Mouse (Mus musculus) cerebellum, adult 2 months (tissue): ENCODE results near the gene Pafah2. TPM values are rescaled to one million over a fixed set of nuclear protein-coding genes. Genes with fewer than 3 reads are reported as not detected.

Source experiments
- DNase-seq, 2 experiments: peaks; one replicate each; pipeline ENCODE4 v3.0.0; 2021
- H3K27ac ChIP-seq: fragments of 200-500 bp; 2 replicates; pipeline ENCODE4 v1.5.1; 2012; ENCODE audit warnings: low read length, control low read depth, inconsistent platforms; ENCODE audit not compliant: insufficient read depth
- H3K27me3 ChIP-seq: fragments of 200-500 bp; 2 replicates; pipeline ENCODE4 v1.6.1; 2012; ENCODE audit warnings: inconsistent platforms, mild to moderate bottlenecking, low read length, moderate library complexity; ENCODE audit not compliant: control insufficient read depth, insufficient read depth
- H3K4me1 ChIP-seq: fragments of 200-500 bp; 2 replicates; pipeline ENCODE4 v1.6.1; 2011; ENCODE audit warnings: low read length; ENCODE audit not compliant: control insufficient read depth, insufficient read depth
- H3K4me3 ChIP-seq: fragments of 200-500 bp; replicated peaks from 2 replicates; pipeline ENCODE3; 2011; ENCODE audit warnings: mild to moderate bottlenecking, low read depth, low read length, control low read depth; ENCODE audit not compliant: insufficient read depth
- CTCF ChIP-seq: fragments of 200-500 bp; IDR thresholded peaks from 2 replicates; pipeline ENCODE4 v1.5.1; 2011; ENCODE audit warnings: low read depth, mild to moderate bottlenecking, control low read depth, low read length, moderate library complexity, borderline replicate concordance; ENCODE audit not compliant: insufficient read depth
- POLR2A ChIP-seq: fragments of 200-500 bp; IDR thresholded peaks from 2 replicates; pipeline ENCODE4 v1.6.1; 2011; ENCODE audit warnings: low read length, control low read depth, borderline replicate concordance; ENCODE audit not compliant: insufficient read depth
- whole genome bisulfite sequencing: fragments of 180-500 bp; shearing (Covaris S2); methylation state at CpG from one replicate; pipeline ENCODE4 v1.1.7; 2018; 5-methylcytosine and 5-hydroxymethylcytosine counted together
- polyA plus RNA-seq: library from polyadenylated mRNA; depleted of rRNA; stranded (reverse); fragments of >200 nt; gene quantifications from 2 replicates; pipeline ENCODE4 v1.2.3, GENCODE M21; 2012

The Pafah2 gene
- polyA plus RNA-seq, 1 experiment, result 8.9 TPM

DNA sequence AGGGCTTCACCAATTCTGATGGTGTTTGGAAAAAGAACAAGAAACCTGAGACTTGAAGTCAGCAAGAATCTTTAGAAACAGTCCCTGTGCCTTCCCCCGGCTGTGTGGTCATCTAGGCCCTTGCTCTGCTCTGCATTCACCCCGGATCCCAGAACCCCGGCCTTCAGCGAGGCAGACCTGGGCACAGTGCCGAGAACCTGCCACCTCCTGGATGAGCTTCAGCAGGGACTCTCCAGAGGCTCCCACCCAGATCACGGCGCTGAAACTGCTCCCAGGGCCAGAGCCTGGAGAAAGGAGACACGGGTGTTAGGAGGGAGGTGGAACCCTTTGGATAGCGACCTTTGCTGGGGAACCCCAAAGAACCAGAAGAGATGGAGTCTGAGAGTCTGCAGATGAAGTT lies 34.0 kb upstream of the Pafah2 start:
- Histone ChIP-seq H3K4me1 (peaks cover 5% of the 10 kb centered on the region; the same call in 1 of the 2 replicates), H3K27ac (no peak overlapping the region), H3K4me3 (no peak overlapping the region), H3K27me3 (no peaks in the 10 kb centered on the region)
- WGBS, result 34% methylated on average over 9 of the region's 9 CpGs
- DNase-seq, result no peak
- TF ChIP-seq CTCF, result no peak
- no peak for TF ChIP-seq POLR2A

- 20% methylated on average over 9 of the region's 9 CpGs for WGBS
- no peak for DNase-seq
- H3K27ac ChIP-seq, result no peak overlapping the region
- no peak overlapping the region for H3K4me3 ChIP-seq
- H3K4me1 ChIP-seq, result no peaks in the 10 kb centered on the region
- H3K27me3 ChIP-seq, result no peaks in the 10 kb centered on the region
- TF ChIP-seq CTCF (no peak), POLR2A (no peak)
Observed at GRCm38 (mm10) chr4:134362586-134362985, 33.5 kb upstream of the Pafah2 start.

DNA sequence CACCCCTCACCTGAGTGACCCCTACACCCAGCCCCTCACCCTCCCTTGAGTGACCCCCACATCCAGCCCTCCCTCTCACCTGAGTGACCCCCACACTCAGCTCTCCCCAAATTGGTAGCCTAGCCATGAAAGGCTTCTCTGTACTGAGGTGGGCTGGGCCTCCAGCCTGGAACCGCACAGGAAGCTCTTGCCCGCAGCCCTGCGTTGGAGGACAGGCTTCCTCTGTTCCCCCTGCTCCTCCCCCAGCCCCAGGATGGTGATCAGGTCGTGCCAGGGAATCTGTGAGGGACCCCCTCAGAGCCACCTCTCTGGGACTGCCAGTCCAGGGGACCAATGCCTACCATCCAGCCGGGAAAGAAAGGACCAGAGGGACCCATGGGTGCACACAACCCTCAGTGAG lies 30.8 kb upstream of the Pafah2 start:
- TF ChIP-seq POLR2A, result no peak
- no peak for TF ChIP-seq CTCF
- DNase-seq, result no peak
- Histone ChIP-seq H3K27ac (no peak overlapping the region), H3K4me1 (no peaks in the 10 kb centered on the region), H3K4me3 (no peak overlapping the region), H3K27me3 (no peaks in the 10 kb centered on the region)
- WGBS, result 41% methylated on average over 5 of the region's 5 CpGs

- peak in 1 of 2 experiments; percentile 30 for DNase-seq
- 4% methylated on average over 18 of the region's 18 CpGs for WGBS
- TF ChIP-seq POLR2A, result no peak
- no peak for TF ChIP-seq CTCF
- Histone ChIP-seq H3K4me3 (peak overlapping the region; percentile 66), H3K27ac (no peak overlapping the region), H3K27me3 (no peaks in the 10 kb centered on the region), H3K4me1 (peaks cover 5% of the 10 kb centered on the region; the same call in 1 of the 2 replicates)
Observed at GRCm38 (mm10) chr4:134370649-134371221, 25.4 kb upstream of the Pafah2 start.

DNA sequence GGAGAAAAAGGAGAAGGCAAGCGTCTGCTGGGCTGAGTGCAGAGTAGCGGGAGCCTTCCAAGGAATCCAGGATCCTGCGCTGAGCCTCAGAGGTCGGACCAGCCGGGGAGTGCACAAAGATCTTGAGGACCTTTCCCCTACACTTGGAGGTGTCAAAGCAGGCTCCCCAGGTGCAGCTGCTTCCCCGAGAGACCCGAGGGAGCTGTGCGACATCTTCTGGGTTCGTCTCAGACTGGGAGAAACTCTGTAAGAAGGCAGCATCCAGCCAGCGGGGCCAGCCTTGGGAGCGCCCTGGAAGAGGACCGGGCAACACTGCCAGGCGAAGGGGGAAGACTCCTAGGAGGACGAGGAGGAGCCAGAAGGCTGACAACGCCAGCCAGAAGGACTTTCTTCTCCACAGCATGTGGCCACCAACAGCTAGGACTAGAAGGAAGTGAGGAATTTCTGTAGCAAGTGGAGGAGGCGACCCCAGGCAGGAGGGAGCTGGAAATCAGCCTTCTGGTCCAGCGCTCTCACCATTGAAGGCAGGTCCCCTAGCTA lies 24.7 kb upstream of the Pafah2 start:
- no peaks in the 10 kb centered on the region for H3K27me3 ChIP-seq
- peak overlapping the region; percentile 66 for H3K4me3 ChIP-seq
- H3K4me1 ChIP-seq, result peaks cover 5% of the 10 kb centered on the region; the same call in 1 of the 2 replicates
- TF ChIP-seq CTCF (no peak), POLR2A (no peak)
- DNase-seq, result peak; percentile 33 to 54
- 0% methylated on average over 17 of the region's 17 CpGs for WGBS
- no peak overlapping the region for H3K27ac ChIP-seq

GRCm38 (mm10) chr4:134372294-134372747 lies 23.8 kb upstream of the Pafah2 start:
- H3K4me1 ChIP-seq, result peaks cover 5% of the 10 kb centered on the region; the same call in 1 of the 2 replicates
- no peaks in the 10 kb centered on the region for H3K27me3 ChIP-seq
- peak overlapping the region; percentile 66 for H3K4me3 ChIP-seq
- peak; percentile 86 to 88 for DNase-seq
- under 1% methylated on average over 16 of the region's 16 CpGs for WGBS
- no peak overlapping the region for H3K27ac ChIP-seq
- TF ChIP-seq POLR2A (peak; percentile 24; the same call in 1 of the 2 replicates), CTCF (no peak)

DNA sequence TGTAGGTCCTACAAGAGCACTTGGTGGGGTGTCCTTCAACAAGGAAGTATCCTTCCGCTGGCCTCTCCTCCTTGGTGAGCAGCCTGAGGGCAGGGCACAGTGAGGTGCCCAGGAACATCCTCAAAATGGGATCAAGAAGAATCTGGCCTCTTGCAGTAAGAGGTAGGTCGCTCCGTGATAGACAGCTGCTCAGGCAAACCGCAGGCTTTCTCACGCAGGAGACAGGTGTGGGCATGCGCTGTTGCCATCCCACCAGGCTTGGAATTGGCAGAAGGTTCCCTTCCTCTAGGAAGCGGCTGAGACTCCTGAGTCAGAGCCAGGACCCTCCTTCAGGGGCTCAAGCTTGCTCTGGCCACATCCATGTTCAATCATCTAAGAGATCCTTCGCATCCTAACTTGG lies 22.8 kb upstream of the Pafah2 start:
- H3K4me1 ChIP-seq, result peaks cover 5% of the 10 kb centered on the region; the same call in 1 of the 2 replicates
- WGBS, result 66% methylated on average over 8 of the region's 8 CpGs
- DNase-seq, result no peak
- H3K27me3 ChIP-seq, result no peaks in the 10 kb centered on the region
- TF ChIP-seq CTCF (no peak), POLR2A (no peak)
- H3K27ac ChIP-seq, result no peak overlapping the region
- no peak overlapping the region for H3K4me3 ChIP-seq

GRCm38 (mm10) chr4:134374306-134374705 lies 21.8 kb upstream of the Pafah2 start:
- H3K27ac ChIP-seq, result no peak overlapping the region
- DNase-seq, result no peak
- no peak for TF ChIP-seq CTCF
- no peak for TF ChIP-seq POLR2A
- no peaks in the 10 kb centered on the region for H3K27me3 ChIP-seq
- WGBS, result 61% methylated on average over 1 of the region's 1 CpGs
- H3K4me3 ChIP-seq, result no peak overlapping the region
- H3K4me1 ChIP-seq, result peaks cover 5% of the 10 kb centered on the region; the same call in 1 of the 2 replicates
